Mouse (Mus musculus) ES-CJ7 (cell line): ENCODE data around the gene Gramd2.
A peak's percentile ranks its signal among the peaks of the same experiment; 100 is the strongest.

Source experiments
- DNase-seq: peaks from one replicate; pipeline ENCODE4 v3.0.0; 2011; ENCODE audit warnings: low read depth, low spot score

The Gramd2 gene

GRCm38 (mm10) chr9:59667904-59668303 lies 12.0 kb upstream of the Gramd2 start:
- DNase-seq: no peak

DNA sequence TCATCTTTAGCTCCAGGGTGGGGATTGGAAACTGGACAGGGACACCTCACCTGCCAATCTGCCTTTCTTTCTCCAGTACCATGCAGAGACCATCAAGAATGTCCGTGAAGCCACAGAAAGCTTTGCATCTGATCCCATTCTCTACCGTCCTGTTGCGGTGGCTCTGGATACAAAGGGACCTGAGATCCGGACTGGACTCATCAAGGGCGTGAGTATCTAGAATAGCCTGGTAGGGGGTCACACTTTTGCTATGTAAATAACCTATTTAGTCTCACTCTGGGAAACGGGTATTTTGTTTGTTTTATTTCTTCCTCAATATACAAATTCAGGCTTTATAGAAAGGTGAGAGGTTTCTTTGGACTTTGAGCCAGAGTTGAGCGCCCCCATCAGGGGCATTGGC lies 11.5 kb upstream of the Gramd2 start:
- DNase-seq: no peak

- no peak for DNase-seq
Measured at GRCm38 (mm10) chr9:59669172-59669571, 10.8 kb upstream of the Gramd2 start.

GRCm38 (mm10) chr9:59672195-59672894 lies 7.6 kb upstream of the Gramd2 start:
- no peak for DNase-seq

DNA sequence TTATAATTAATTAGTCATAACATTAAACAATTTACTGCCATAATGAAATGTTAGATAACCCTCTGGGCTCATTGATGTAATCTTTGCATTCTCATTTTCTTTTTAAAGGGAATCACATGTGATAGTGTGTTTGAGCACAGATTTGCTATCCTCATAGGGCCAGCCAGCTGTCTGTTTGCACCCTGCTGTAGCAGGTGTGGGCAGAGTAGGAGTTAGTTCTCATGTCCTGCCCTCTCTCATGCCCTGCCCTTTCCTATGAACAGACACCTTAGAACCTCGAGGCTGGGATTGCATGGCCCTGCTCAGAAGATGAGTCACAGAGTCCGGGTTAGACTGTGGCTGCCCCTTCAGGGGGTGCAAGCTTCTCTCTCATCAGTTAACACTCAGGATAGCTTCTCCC lies 6.5 kb upstream of the Gramd2 start:
- no peak for DNase-seq

DNA sequence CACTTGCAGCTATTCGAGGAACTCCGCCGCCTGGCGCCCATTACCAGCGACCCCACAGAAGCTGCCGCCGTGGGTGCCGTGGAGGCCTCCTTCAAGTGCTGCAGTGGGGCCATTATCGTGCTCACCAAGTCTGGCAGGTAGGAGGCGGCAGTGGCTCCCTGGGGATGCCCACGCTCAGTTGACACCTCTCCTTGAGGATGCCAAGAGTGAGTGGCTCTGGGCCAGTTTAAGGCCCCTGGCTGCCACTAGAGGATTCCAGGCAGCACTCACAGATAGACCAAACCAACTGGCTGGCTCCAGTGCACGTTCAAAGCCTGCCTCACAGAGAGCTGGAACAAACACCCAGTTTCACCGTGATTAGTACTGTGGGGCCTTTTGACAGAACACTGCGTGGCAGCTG lies 4.3 kb upstream of the Gramd2 start:
- DNase-seq: no peak

- peak; percentile 58 for DNase-seq
Measured at GRCm38 (mm10) chr9:59678313-59678712, 1.6 kb upstream of the Gramd2 start.

GRCm38 (mm10) chr9:59680534-59680875 lies 561 bp downstream of the Gramd2 start:
- no peak for DNase-seq

GRCm38 (mm10) chr9:59684020-59684419 lies 4.1 kb downstream of the Gramd2 start:
- no peak for DNase-seq

DNA sequence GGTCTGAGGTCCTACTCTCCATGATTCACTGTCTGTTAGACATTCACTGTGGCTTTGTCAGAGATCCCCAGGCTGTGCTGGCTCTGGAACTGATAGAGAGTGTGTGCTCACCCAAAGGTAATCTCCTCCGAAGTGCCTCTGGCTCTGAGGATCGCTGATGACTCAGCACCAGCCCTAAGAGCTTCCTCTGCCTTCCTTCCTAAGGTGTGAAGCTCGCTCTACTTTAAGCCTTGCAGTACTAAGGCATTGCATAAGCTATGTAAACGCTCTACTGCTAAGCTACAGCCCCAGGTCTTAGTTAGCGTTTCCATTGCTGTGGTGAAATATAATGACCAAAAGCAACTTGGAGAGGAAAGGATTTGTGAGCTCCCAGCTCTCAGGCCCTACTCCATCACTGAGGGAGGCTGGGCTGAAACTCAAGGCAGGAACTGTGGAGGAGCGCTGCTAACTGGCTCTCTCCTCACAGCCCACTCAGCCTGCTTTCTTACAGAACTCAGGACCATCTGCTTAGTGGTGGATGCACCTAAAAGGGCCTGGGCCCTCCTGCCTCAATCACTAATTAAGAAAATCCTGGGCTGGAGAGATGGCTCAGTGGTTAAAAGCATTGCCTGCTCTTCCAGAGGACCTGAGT lies 7.6 kb downstream of the Gramd2 start:
- DNase-seq: peak; percentile 40

DNA sequence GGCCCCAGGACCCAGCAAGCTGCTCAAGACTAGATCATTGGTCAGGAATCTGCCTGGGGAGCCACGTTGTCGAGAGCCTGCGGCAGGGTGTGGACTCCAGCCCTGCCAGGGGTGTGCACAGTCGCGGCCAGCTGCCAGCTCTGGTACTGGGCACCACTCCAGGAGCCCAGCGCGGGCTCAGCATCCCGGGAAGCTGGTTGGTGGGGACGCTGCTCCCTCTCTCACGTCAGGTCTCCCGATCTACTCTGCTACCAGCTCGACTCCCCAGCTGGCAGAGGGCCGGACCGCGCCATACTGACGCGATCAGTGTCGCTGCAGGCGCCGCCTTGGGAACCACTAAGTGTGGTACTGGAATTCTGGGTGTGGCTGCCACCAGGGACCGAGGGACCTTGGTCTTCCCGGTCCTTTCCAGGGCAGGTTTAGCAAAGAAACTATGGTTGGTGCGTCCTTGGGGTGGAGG lies 11.7 kb downstream of the Gramd2 start:
- no peak for DNase-seq

DNA sequence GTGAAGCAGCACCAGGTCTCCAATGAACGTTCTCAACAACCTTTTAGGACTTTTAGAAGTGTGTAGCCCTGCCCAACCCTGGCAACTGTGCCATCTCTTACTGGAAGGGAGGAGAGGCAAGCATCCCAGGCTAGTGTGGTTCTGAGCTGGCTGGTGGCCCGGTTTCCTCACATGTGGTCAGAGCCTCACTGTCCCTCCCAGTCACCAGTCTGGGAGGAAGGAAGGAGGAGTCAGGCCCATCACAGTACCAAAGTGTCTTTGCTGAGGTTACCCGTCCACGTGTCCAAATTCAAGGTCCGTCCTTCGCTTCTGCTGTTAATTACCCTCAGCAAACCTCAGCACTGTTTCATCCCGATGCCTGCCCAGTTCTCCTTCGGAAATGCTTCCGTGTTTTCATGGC lies 12.2 kb downstream of the Gramd2 start:
- DNase-seq: no peak

DNA sequence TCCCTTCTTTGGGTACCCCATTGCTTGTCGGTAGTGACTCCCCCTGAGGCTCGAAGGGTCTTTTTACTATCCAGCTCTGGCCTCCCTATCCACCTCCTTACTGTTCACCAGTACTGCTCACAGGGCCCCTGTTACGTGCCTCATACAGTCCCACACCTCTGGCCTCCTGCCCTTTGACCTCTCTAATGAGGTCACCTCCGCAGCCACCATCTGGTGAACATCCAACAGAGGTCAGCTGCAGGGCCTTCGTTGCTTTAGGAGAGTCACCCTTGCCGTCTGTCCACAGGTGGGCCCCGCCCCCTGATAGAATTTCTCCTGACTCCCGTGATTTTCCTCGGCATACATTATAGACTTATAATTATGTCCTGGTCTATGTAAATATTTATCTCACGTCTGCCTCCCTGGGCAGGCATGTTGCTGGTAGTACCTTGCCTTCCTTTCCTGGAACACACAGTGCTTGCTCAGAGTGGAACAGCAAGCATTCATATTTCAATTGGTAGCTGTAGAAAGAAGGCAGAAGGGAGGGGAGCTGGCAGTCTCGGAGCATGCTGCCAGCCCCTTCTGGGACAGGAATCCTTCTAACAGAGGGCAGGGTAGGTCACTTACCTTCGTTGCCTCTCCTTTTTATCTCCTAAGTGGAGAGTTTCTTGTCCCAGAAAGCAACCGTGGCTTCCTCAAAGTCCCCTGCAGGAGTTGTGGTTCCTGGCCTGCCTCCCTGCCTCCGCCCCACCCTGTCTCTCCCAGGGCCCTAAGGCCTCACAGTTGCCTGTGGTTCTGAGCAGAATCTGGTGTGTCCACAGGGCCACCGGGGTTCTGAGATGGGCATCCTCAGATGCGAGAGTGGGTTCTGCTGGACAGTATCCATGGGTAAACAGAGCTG lies 14.9 kb downstream of the Gramd2 start:
- no peak for DNase-seq

- DNase-seq: no peak
Measured at GRCm38 (mm10) chr9:59695451-59695813, 15.5 kb downstream of the Gramd2 start.

- no peak for DNase-seq
Measured at GRCm38 (mm10) chr9:59696381-59696780, 16.4 kb downstream of the Gramd2 start.

DNA sequence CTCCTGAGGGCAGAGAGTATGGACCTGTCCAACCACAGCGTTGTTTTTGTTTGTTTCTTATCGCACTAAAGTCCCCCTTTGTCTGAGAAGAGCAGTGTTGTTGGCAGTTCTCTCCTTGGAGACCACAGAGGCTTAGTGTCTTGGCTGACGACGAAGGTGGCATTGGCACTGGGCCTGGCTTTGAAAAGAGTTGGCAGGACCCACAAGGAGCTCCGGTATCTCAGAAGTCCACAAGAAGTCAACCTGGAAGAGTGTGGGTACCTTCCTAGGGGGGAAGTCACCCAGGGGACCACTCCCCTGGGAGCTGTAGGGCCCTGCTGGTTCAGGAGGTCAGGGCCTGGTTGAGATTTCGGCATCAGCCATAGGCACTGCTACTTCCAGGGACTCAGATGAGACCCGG lies 21.1 kb downstream of the Gramd2 start:
- no peak for DNase-seq

GRCm38 (mm10) chr9:59703099-59703498 lies 23.2 kb downstream of the Gramd2 start:
- DNase-seq: no peak

DNA sequence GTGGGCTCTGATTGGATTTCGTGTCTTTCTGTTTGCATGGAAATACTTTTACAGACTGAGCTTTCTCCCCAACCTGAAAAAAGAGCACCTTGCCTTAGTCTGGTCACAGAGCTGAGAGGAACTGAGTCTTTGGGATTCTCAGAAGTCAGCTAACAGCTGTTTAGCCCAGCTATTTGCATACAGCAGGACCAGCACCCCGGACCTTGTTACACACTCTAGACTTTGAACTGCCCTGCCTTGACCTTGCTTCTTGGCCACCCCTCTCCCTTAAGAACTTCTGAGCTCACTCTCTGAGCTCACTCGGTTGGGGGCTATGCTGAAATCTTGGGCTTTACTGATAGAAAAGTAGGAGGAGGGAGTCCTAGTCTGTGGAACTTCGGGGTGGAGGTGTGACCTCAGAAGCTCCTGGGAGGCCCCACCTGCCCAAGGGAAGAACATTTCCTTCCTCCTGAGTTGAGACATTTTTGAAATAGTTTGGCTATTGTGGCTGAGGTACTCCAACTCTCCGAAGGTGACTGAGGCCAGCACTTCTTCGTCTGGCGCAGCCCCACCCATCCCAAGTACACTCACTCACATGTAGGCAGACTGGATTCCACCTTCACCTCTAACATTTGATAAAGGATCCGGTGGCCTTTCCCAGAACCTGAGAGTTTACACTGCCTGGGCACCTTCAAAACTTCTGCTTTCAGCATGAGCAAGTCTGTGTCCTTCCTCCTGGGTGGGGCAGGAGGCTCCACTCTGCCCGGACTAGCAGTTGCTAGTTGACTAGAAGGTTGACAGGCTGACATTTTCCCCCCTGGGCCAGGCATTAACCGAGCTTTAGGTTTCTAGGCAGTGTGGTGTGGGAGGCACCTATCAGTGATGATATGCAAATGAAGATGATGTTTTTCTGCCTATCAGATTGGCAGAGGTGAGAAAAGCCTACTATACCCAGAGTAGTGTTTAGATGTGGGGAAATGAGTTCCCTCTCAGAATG lies 27.2 kb downstream of the Gramd2 start:
- DNase-seq: peak; percentile 55

DNA sequence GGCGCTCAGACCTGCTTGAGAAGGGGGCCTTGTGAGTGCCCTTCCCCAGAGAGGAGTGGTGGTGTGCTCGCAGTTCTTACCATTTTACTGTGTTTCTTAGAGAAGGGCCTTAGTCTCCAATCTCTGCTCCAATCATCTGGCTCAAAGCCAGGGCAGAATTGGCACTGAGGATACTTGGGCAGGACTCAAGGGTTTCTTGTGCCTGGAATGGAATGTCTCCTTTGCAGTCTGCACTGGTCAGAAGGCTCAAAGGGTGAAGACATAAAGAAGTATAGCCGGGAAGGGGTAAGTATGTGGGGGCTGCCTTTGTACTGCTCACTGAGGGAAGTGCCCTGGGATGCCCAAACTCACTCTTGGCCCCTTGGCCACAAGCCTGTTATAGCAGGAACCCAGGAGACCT lies 29.3 kb downstream of the Gramd2 start:
- DNase-seq: no peak

GRCm38 (mm10) chr9:59716275-59716898 lies 36.4 kb downstream of the Gramd2 start:
- no peak for DNase-seq

GRCm38 (mm10) chr9:59718237-59718636 lies 38.3 kb downstream of the Gramd2 start:
- DNase-seq: no peak
